In the genomic region with DNA sequence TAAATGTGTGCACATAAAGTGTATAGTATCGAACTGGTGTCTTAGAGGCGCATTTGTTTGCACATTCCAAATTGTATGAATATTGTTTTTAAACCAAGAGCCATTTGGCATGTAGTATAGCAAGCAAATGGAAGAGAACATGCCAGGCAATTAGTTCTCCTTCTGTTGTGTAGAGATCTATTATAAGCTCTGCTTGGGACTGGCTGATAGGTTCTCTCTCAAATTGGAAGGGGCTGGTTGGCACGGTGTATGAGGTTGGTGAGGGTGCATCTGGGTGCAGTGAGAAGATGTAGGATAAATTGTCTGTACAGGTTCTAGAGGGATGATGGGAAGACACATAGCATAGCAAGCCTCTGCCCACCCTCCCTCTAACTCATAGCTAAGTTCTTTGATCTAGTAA, we compare ENCODE assay signal across 19 mouse cellular contexts. TPM values are rescaled to one million over a fixed set of nuclear protein-coding genes. Genes with fewer than 3 reads are reported as not detected.
"Had no signal": no experiment of that assay in that cellular context is flagged by ENCODE, and none has a peak within 500 bp of the region (broad histone marks: within the 10 kb centered on the region; RNA-seq: fewer than 3 reads in every experiment).

No protein-coding gene starts in this region.

- H3K27ac ChIP-seq: midbrain, embryonic 10.5 days; midbrain, embryonic 13.5 days; midbrain, embryonic 15.5 days; neural tube, embryonic 13.5 days; neural tube, embryonic 15.5 days had no signal

- ATAC-seq: liver, postnatal 0 days; midbrain, embryonic 13.5 days; midbrain, embryonic 15.5 days had no signal

- DNase-seq: liver, postnatal 0 days; lung, embryonic 14.5 days; lung, postnatal 10 days; lung, postnatal 4 days; retina, postnatal 1 day; right cerebral cortex, adult 18-20 months; right cerebral cortex, postnatal 25 days; right cerebral cortex, postnatal 4 days; spleen, adult 18-20 months; thymus, adult 18-20 months; thymus, postnatal 14 days; thymus, postnatal 36 days had no signal

- H3K27me3 ChIP-seq: midbrain, embryonic 13.5 days; midbrain, embryonic 15.5 days; neural tube, embryonic 13.5 days; neural tube, embryonic 15.5 days had no signal

- H3K4me1 ChIP-seq: midbrain, embryonic 10.5 days; midbrain, embryonic 13.5 days; midbrain, embryonic 15.5 days; neural tube, embryonic 15.5 days had no signal

- H3K9me3 ChIP-seq: midbrain, embryonic 10.5 days; midbrain, embryonic 13.5 days; midbrain, embryonic 15.5 days; neural tube, embryonic 13.5 days; neural tube, embryonic 15.5 days had no signal

- H3K4me2 ChIP-seq: lung, embryonic 14.5 days; midbrain, embryonic 13.5 days; midbrain, embryonic 15.5 days; neural tube, embryonic 13.5 days; neural tube, embryonic 15.5 days had no signal

- H3K9ac ChIP-seq: liver, postnatal 0 days; lung, embryonic 14.5 days; midbrain, embryonic 13.5 days; midbrain, embryonic 15.5 days; neural tube, embryonic 13.5 days; neural tube, embryonic 15.5 days had no signal

- H3K4me3 ChIP-seq: midbrain, embryonic 10.5 days; midbrain, embryonic 13.5 days; midbrain, embryonic 15.5 days; myocyte; neural tube, embryonic 13.5 days; neural tube, embryonic 15.5 days had no signal

- H3K36me3 ChIP-seq: midbrain, embryonic 10.5 days; midbrain, embryonic 13.5 days; midbrain, embryonic 15.5 days; neural tube, embryonic 13.5 days; neural tube, embryonic 15.5 days had no signal

RNA-seq across cellular contexts. Expression of a gene that starts 42.9 kb away (rescaled TPM):
- total RNA-seq: megakaryocyte-erythroid progenitor cell, adult 5-6 weeks had no signal
- polyA plus RNA-seq: liver, postnatal 0 days had no signal
